Mouse (Mus musculus) kidney, postnatal 0 days (tissue): ENCODE measurements around the gene Rnf126. TPM values are rescaled to one million over a fixed set of nuclear protein-coding genes. Genes with fewer than 3 reads are reported as not detected.

ENCODE experiments used
- ATAC-seq: fragments of 200-750 bp; cut with Nextera tagmentation; replicated peaks from 2 replicates; pipeline ENCODE4 v1.8.0; 2017; ENCODE audit warnings: low read depth, moderate number of reproducible peaks, moderate TSS enrichment, moderate library complexity; ENCODE audit not compliant: low FRiP score
- DNase-seq: peaks from one replicate; pipeline ENCODE4 v3.0.0-alpha.2; 2016; ENCODE audit warnings: low spot score
- H3K27ac ChIP-seq: fragments of 300-500 bp; sonication (generic); 2 replicates; pipeline ENCODE4 v1.5.1; 2014; ENCODE audit warnings: mild to moderate bottlenecking
- H3K27me3 ChIP-seq: fragments of 300-500 bp; sonication (generic); 2 replicates; pipeline ENCODE4 v1.6.1; 2014; ENCODE audit warnings: low read length, mixed read lengths; ENCODE audit not compliant: insufficient read depth
- H3K36me3 ChIP-seq: fragments of 300-500 bp; sonication (generic); 2 replicates; pipeline ENCODE4 v1.6.1; 2014; ENCODE audit warnings: low read length, mixed read lengths; ENCODE audit not compliant: insufficient read depth
- H3K4me1 ChIP-seq: fragments of 300-500 bp; sonication (generic); replicated peaks from 2 replicates; pipeline ENCODE4 v1.6.1; 2014; ENCODE audit warnings: antibody characterized with exemption, low read length, mixed read lengths; ENCODE audit not compliant: insufficient read depth
- H3K4me2 ChIP-seq: fragments of 300-500 bp; sonication (generic); 2 replicates; pipeline ENCODE4 v1.6.1; 2014; ENCODE audit warnings: mild to moderate bottlenecking, low read length, moderate library complexity, mixed read lengths
- H3K4me3 ChIP-seq: fragments of 300-500 bp; sonication (generic); replicated peaks from 2 replicates; pipeline ENCODE4 v1.5.1; 2014; ENCODE audit warnings: low read depth, low read length
- H3K9ac ChIP-seq: fragments of 300-500 bp; sonication (generic); 2 replicates; pipeline ENCODE4 v1.6.1; 2014; ENCODE audit warnings: low read depth, low read length
- H3K9me3 ChIP-seq: fragments of 300-500 bp; sonication (generic); replicated peaks from 2 replicates; pipeline ENCODE4 v1.6.1; 2016; ENCODE audit warnings: low read length, inconsistent platforms, mixed read lengths
- CTCF ChIP-seq: IDR thresholded peaks from 2 replicates; pipeline ENCODE4 v1.5.1; 2016; ENCODE audit warnings: antibody characterized with exemption, low read depth, mild to moderate bottlenecking, moderate library complexity
- WGBS: fragments of 180-500 bp; shearing (Covaris S2); extraction: QIAGEN DNeasy Blood & Tissue Kit; methylation state at CpG from one replicate; pipeline ENCODE4 v1.1.7; 2014; 5-methylcytosine and 5-hydroxymethylcytosine counted together
- polyA plus RNA-seq: library from polyadenylated mRNA; unstranded; fragments of >200 nt; fragmentation: Nextera tagmentation; extraction: Ambion mirVana; gene quantifications from 2 replicates; pipeline ENCODE4 v1.2.1, GENCODE M21; 2015

The Rnf126 gene
- polyA plus RNA-seq, 1 experiment from 2014 or later, result 82.4 TPM

DNA sequence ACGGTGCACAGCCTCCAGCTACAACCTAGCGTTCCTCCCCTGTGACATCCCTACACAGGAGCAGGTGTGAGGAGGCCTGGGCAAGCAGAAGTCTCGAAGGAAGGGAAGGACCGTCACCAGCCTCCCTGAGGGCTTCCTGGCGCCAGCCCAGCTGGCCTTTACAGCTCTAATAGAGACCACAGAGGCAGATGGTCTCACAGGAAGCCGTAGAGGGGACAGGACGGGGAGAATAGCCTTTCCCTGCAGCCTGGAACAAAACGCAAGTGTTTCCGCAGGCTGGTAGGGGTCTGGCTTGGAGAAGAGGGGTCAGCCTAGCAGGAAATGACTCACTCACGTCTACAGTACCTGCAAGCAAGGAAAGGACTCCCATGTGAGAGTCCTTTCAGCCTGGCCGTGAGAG, 41.1 kb upstream of the Rnf126 start:
- Histone ChIP-seq H3K36me3 (peaks cover 19% of the 10 kb centered on the region), H3K4me1 (peaks cover 30% of the 10 kb centered on the region), H3K4me2 (no peak overlapping the region), H3K27ac (peak overlapping the region; percentile 69), H3K9me3 (no peaks in the 10 kb centered on the region), H3K27me3 (no peaks in the 10 kb centered on the region), H3K9ac (no peak overlapping the region), H3K4me3 (no peak overlapping the region)
- peak; percentile 34 for DNase-seq
- no peak for TF ChIP-seq CTCF
- no peak for ATAC-seq
- WGBS, result 47% methylated on average over 11 of the region's 11 CpGs

DNA sequence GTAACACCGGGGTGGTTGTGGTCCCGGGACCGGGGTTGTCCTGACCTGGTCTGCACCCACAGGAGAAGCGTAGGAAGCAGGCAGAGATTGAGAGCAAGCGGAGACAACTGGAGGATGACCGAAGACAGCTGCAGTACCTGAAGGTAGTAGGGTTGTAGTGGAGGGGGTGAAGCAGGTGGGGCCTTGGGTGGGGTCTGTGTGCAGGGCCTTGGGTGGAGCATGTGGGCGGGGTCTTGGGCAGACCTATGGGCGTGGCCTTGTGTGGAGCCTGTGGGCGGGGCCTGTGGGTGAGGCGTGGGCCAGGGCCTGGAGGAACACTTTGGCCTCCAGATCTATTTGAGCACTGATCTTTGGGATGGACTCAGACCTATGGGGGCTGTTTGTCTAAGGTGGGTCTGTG, 40.2 kb upstream of the Rnf126 start:
- H3K27ac ChIP-seq, result peak overlapping the region; percentile 11; the same call in 1 of the 2 replicates
- no peak overlapping the region for H3K4me3 ChIP-seq
- H3K4me2 ChIP-seq, result no peak overlapping the region
- H3K9ac ChIP-seq, result no peak overlapping the region
- no peak for TF ChIP-seq CTCF
- H3K27me3 ChIP-seq, result no peaks in the 10 kb centered on the region
- WGBS, result 66% methylated on average over 10 of the region's 10 CpGs
- no peaks in the 10 kb centered on the region for H3K9me3 ChIP-seq
- ATAC-seq (0 out of 2 replicates have a peak, but pooled peaks have one; percentile 15), DNase-seq (no peak)
- H3K36me3 ChIP-seq, result peaks cover 19% of the 10 kb centered on the region
- peaks cover 39% of the 10 kb centered on the region for H3K4me1 ChIP-seq

DNA sequence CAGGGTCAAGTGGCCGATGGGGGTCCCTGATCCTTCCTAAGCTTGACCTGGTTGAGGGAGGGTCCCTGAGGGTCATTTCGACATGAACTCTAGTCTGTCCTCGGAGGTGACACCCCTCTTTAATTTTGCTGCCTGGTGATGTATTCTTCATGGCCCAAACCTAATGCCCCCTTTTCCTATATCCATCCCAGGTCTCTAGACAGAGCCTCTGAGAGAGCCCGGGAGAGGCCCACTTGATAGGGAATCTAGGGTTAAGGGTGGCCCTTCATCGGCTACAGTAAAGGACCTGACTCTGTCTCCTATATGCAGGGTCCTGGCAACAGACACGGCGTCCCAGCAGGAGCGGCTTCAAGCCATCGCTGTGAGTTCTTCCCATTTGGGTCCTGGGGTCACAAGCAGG, 39.6 kb upstream of the Rnf126 start:
- Histone ChIP-seq H3K36me3 (peaks cover 13% of the 10 kb centered on the region), H3K27ac (peak overlapping the region; percentile 50; the same call in 1 of the 2 replicates), H3K4me3 (no peak overlapping the region), H3K9me3 (no peaks in the 10 kb centered on the region), H3K4me1 (peaks cover 43% of the 10 kb centered on the region), H3K27me3 (no peaks in the 10 kb centered on the region), H3K4me2 (0 out of 2 replicates have a peak overlapping the region, but pooled peaks have one; percentile 7), H3K9ac (0 out of 2 replicates have a peak overlapping the region, but pooled peaks have one; percentile 8)
- TF ChIP-seq CTCF, result no peak
- WGBS, result 73% methylated on average over 9 of the region's 9 CpGs
- ATAC-seq, result no peak
- no peak for DNase-seq

DNA sequence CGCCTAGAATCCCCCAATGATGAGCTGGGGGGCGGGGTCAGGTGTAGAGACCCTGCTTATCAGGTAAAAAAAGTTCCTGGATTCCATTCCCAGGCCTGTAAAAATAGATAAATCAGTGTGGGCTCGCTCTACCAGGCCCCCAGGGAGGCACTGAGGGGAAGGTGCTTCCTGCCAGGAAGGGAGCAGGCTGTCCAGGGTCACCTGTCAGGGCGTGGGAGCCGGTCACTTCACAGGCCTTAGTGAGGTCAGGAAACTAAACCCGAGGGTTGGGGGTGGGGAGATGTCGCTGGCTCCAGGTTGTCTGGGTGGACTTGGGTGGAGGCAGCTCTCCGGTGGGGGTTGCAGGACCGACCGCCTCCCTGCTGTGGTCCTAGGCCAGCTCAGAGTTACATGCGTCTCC, 38.9 kb upstream of the Rnf126 start:
- H3K4me2 ChIP-seq, result peak overlapping the region; percentile 7; the same call in 1 of the 2 replicates
- peaks cover 47% of the 10 kb centered on the region for H3K4me1 ChIP-seq
- no peak overlapping the region for H3K9ac ChIP-seq
- H3K27ac ChIP-seq, result peak overlapping the region; percentile 50; the same call in 1 of the 2 replicates
- no peak for TF ChIP-seq CTCF
- no peak overlapping the region for H3K4me3 ChIP-seq
- ATAC-seq (no peak), DNase-seq (peak; percentile 43)
- H3K27me3 ChIP-seq, result no peaks in the 10 kb centered on the region
- WGBS, result 22% methylated on average over 11 of the region's 11 CpGs
- peaks cover 11% of the 10 kb centered on the region for H3K36me3 ChIP-seq
- H3K9me3 ChIP-seq, result no peaks in the 10 kb centered on the region

DNA sequence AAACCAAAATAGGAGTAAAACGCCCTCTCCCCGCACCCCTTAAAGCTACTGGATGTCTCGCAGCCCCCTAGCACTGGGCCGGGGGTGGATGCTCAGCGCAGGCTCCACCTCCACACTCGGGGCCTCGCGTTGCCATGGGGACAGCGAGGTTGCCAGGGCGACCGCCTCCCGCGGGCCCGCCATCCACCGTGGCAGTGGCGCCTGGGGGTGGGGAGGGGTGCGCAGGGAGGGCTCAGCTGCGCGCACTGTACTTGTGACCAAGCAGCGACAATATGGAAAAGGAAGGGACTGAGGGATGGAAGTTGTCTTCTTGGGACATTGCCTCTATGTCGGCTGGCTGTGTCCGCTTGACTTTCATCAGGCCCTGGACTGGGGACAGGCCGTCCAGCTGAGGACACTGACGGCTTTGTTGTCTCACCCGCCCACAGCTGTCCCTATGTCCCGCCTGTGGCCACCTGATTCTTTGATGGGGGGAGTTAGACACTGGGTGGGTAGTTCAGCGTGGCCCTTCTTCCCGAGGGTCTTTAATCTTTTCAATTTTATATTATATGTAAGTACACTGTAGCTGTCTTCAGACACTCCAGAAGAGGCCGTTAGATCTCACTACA, 37.1 kb upstream of the Rnf126 start:
- Histone ChIP-seq H3K27ac (no peak overlapping the region), H3K36me3 (peaks cover 9% of the 10 kb centered on the region; the same call in 1 of the 2 replicates), H3K9me3 (no peaks in the 10 kb centered on the region), H3K4me3 (no peak overlapping the region), H3K4me1 (peaks cover 48% of the 10 kb centered on the region), H3K27me3 (no peaks in the 10 kb centered on the region), H3K9ac (0 out of 2 replicates have a peak overlapping the region, but pooled peaks have one; percentile 27), H3K4me2 (peak overlapping the region; percentile 15; the same call in 1 of the 2 replicates)
- 12% methylated on average over 29 of the region's 29 CpGs for WGBS
- ATAC-seq (no peak), DNase-seq (peak; percentile 35)
- TF ChIP-seq CTCF, result no peak

DNA sequence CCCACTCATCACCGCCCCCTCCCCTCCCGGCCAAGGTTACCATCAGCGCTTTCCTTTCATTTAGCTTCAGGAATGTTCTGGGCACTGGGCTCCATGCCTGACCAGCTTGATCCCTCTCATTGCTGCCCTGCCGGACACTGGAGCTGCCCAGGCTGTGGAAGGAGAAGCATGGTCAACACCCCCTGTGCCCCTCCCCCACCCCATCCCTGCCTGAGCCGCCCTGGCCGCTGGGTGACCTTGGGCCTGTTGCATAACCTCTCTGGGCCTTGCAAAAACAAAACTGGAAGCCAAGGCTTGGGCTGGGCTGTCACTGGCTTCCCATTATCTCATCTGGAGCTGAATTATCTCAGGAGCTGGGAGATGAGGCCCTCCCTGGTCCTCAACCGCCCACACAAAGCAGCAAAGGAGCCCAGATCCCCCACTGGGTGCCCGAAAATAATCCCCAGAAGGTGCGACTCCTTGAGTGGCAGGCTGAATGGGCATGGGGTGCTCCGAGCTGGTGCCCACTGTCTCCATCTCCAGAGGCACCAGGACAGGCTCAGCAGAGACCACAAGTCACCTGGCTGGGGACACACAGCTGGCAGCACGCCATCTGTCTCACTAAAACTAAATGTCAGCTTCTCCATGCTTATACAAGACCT, 35.7 kb upstream of the Rnf126 start:
- ATAC-seq (peak; percentile 84), DNase-seq (peak; percentile 82)
- Histone ChIP-seq H3K36me3 (peaks cover 3% of the 10 kb centered on the region; the same call in 1 of the 2 replicates), H3K27me3 (no peaks in the 10 kb centered on the region), H3K4me2 (peak overlapping the region; percentile 31), H3K27ac (peak overlapping the region; percentile 86), H3K9ac (peak overlapping the region; percentile 49; the same call in 1 of the 2 replicates), H3K4me1 (peaks cover 48% of the 10 kb centered on the region), H3K9me3 (no peaks in the 10 kb centered on the region), H3K4me3 (no peak overlapping the region)
- 27% methylated on average over 10 of the region's 11 CpGs for whole genome bisulfite sequencing
- no peak for TF ChIP-seq CTCF
